Mouse (Mus musculus) kidney, embryonic 14.5 days (tissue): ENCODE results near the gene Hist1h3a. TPM values are rescaled to one million over a fixed set of nuclear protein-coding genes. Genes with fewer than 3 reads are reported as not detected.
A peak's percentile ranks its signal among the peaks of the same experiment; 100 is the strongest.

Source experiments
- ATAC-seq: fragments of 200-750 bp; cut with Nextera tagmentation; 2 replicates; pipeline ENCODE4 v1.8.0; 2017; ENCODE audit warnings: moderate number of reproducible peaks, mild to moderate bottlenecking, moderate TSS enrichment, moderate library complexity; ENCODE audit not compliant: low FRiP score, low TSS enrichment
- H3K27ac ChIP-seq: fragments of 300-500 bp; sonication (generic); 2 replicates; pipeline ENCODE4 v1.5.1; 2014; ENCODE audit warnings: low read depth, mild to moderate bottlenecking, low read length, moderate library complexity, mixed read lengths
- H3K27me3 ChIP-seq: fragments of 300-500 bp; sonication (generic); 2 replicates; pipeline ENCODE4 v1.6.1; 2014; ENCODE audit warnings: mild to moderate bottlenecking, low read length; ENCODE audit not compliant: control insufficient read depth, insufficient read depth
- H3K36me3 ChIP-seq: fragments of 300-500 bp; sonication (generic); 2 replicates; pipeline ENCODE4 v1.6.1; 2014; ENCODE audit warnings: low read length, mixed read lengths; ENCODE audit not compliant: control insufficient read depth, insufficient read depth
- H3K4me1 ChIP-seq: fragments of 300-500 bp; sonication (generic); 2 replicates; pipeline ENCODE4 v1.6.1; 2014; ENCODE audit warnings: low read length, mixed read lengths; ENCODE audit not compliant: control insufficient read depth, insufficient read depth
- H3K4me2 ChIP-seq: fragments of 300-500 bp; sonication (generic); replicated peaks from 2 replicates; pipeline ENCODE4 v1.6.1; 2014; ENCODE audit warnings: low read depth, mild to moderate bottlenecking, low read length
- H3K4me3 ChIP-seq: fragments of 300-500 bp; sonication (generic); 2 replicates; pipeline ENCODE4 v1.5.1; 2014; ENCODE audit warnings: mild to moderate bottlenecking, low read length
- H3K9ac ChIP-seq: fragments of 300-500 bp; sonication (generic); 2 replicates; pipeline ENCODE4 v1.6.1; 2014; ENCODE audit warnings: low read depth, mild to moderate bottlenecking, low read length, moderate library complexity
- H3K9me3 ChIP-seq: fragments of 300-500 bp; sonication (generic); 2 replicates; pipeline ENCODE4 v1.6.1; 2016; ENCODE audit warnings: low read length; ENCODE audit not compliant: control insufficient read depth
- WGBS: fragments of 180-500 bp; shearing (Covaris S2); extraction: QIAGEN DNeasy Blood & Tissue Kit; methylation state at CpG from one replicate; pipeline ENCODE4 v1.1.7; 2014; 5-methylcytosine and 5-hydroxymethylcytosine counted together
- polyA plus RNA-seq: library from polyadenylated mRNA; unstranded; fragments of >200 nt; fragmentation: Nextera tagmentation; extraction: Ambion mirVana; gene quantifications from 2 replicates; pipeline ENCODE4 v1.2.1, GENCODE M21; 2014

Hist1h3a gene
- polyA plus RNA-seq, 1 experiment from 2014 or later = 8.8 TPM

DNA sequence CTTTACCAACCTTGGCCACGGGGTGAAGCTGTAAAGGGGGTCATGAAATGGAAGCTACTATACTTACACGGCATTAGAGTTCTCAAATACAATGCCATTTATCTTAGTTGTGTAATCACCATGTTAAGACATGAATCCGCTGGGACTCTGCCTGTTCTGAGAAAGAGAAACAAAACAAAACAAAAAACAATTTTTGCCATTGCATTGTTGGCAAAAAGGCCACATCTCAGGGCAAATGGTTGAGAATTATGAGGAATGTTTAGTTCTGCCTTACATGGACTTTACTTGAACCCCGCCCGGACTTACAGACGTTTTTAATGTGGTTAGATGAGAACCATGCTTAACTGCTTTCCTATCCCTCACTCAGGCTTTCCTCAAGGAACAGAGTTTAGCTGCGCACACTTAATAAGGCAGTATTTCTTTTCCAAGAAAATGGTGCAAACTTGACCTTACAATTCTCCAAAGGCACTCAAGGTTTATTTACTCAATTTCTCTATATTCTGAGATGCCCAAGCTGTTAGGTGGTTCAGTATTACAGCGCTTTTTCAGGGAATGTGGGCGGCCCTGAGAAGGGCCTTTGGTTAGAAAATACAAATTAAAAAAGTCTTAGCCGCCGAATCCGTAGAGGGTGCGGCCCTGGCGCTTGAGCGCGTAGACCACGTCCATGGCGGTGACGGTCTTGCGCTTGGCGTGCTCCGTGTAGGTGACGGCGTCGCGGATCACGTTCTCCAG lies 1.8 kb downstream of the Hist1h3a start:
- Histone ChIP-seq H3K4me1 (peaks cover 20% of the 10 kb centered on the region; the same call in 1 of the 2 replicates), H3K4me2 (peak overlapping the region; percentile 52), H3K4me3 (peak overlapping the region; percentile 38), H3K36me3 (no peaks in the 10 kb centered on the region), H3K9ac (peak overlapping the region; percentile 70), H3K9me3 (no peaks in the 10 kb centered on the region), H3K27ac (peak overlapping the region; percentile 90), H3K27me3 (no peaks in the 10 kb centered on the region)
- ATAC-seq = 0 out of 2 replicates have a peak, but pooled peaks have one; percentile 0
- 2% methylated on average over 20 of the region's 27 CpGs for WGBS

DNA sequence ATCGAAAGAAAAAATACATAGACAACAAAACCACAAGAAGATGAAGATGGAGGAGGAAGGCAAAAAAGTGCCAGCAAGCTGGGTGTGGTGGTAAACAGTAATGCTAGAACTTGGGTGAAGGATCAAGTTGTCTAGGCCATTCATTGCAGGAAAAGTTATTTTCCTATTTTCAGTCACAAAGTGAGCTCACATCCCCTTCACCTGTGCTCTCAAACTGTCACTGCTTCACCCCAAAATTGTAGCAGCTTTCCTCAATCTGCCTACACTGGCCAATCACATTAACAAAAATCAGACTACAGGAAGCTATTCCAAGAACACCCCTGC lies 2.3 kb downstream of the Hist1h3a start:
- Histone ChIP-seq H3K4me3 (peak overlapping the region; percentile 38), H3K9ac (peak overlapping the region; percentile 70), H3K9me3 (no peaks in the 10 kb centered on the region), H3K27ac (peak overlapping the region; percentile 90), H3K36me3 (no peaks in the 10 kb centered on the region), H3K4me2 (peak overlapping the region; percentile 52), H3K27me3 (no peaks in the 10 kb centered on the region), H3K4me1 (peaks cover 20% of the 10 kb centered on the region; the same call in 1 of the 2 replicates)
- 65% methylated on average over 1 of the region's 1 CpGs for WGBS
- no peak for ATAC-seq

DNA sequence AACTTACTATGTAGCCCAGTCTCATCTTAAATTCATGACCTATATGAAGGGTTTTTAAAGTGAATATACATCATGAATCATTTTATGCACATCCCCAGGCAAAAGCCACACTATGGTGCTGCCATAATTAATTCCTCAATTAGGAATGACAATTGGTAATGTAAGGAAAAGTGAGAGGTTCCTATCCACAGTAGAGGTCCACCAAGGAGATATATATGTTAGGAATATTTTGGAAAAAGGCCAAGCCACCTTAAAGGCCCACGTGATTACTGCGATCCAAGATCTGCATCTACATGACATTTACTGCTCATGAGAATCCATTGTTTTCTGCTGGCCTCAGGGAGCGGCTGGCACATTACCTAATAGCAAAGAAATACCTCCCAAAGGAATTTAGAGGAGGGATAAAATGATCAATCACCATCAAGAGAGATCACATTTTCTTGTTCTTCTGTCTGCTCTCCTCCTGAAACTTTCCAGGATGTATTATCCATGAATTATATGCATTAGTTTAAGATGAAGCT lies 2.9 kb downstream of the Hist1h3a start:
- H3K4me3 ChIP-seq = no peak overlapping the region
- 69% methylated on average over 3 of the region's 3 CpGs for WGBS
- H3K27ac ChIP-seq = no peak overlapping the region
- no peaks in the 10 kb centered on the region for H3K27me3 ChIP-seq
- no peaks in the 10 kb centered on the region for H3K36me3 ChIP-seq
- no peak for ATAC-seq
- peaks cover 18% of the 10 kb centered on the region; the same call in 1 of the 2 replicates for H3K4me1 ChIP-seq
- no peak overlapping the region for H3K4me2 ChIP-seq
- no peak overlapping the region for H3K9ac ChIP-seq
- no peaks in the 10 kb centered on the region for H3K9me3 ChIP-seq

DNA sequence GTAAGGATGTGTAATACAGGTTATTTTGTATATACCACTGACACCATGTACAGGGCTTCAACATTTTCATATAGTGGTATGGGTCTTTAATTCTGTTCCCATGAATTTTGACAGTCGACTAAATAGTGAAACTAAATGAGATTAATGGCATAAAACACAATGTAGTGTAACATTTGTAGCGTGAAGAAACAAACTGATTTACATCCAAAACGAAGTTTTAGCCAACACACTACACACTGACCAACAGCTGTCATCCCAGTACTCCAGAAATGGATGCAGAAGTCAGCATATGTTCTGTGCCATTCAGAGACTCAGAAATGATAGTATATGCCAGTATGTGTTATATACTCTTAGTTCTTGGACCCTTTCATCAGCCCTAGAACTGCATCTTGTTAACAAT lies 4.3 kb downstream of the Hist1h3a start:
- H3K4me3 ChIP-seq = peak overlapping the region; percentile 42; the same call in 1 of the 2 replicates
- no peak for ATAC-seq
- H3K27me3 ChIP-seq = no peaks in the 10 kb centered on the region
- H3K9me3 ChIP-seq = no peaks in the 10 kb centered on the region
- 50% methylated on average over 3 of the region's 3 CpGs for WGBS
- peak overlapping the region; percentile 67 for H3K4me2 ChIP-seq
- H3K9ac ChIP-seq = peak overlapping the region; percentile 76; the same call in 1 of the 2 replicates
- H3K4me1 ChIP-seq = peaks cover 10% of the 10 kb centered on the region; the same call in 1 of the 2 replicates
- H3K27ac ChIP-seq = peak overlapping the region; percentile 57; the same call in 1 of the 2 replicates
- no peaks in the 10 kb centered on the region for H3K36me3 ChIP-seq

DNA sequence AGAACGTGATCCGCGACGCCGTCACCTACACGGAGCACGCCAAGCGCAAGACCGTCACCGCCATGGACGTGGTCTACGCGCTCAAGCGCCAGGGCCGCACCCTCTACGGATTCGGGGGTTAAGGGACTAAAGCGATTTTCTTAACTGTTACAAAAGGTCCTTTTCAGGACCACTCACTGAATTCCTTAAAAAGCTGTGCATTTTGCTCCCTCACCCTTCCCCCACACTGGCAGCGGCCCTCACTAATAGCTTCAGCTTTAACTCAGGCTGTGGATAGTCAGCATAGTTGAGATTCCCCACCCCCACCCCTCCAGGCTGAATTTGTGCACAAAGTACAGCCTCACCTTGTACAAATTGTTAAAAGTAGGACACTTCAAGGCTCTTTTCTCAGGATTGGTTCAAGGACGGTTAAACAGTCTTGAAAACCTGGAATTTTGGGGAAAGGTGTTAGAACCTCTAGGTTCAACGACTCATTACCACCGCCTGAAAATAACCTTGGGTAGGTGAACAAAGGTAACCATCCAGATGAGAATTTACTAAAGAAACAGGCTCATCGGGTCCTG lies 4.9 kb downstream of the Hist1h3a start:
- H3K27ac ChIP-seq = peak overlapping the region; percentile 95
- no peak; the same call in 1 of the 2 replicates for ATAC-seq
- peak overlapping the region; percentile 67 for H3K4me2 ChIP-seq
- H3K9me3 ChIP-seq = no peaks in the 10 kb centered on the region
- peak overlapping the region; percentile 42 for H3K4me3 ChIP-seq
- H3K27me3 ChIP-seq = no peaks in the 10 kb centered on the region
- H3K4me1 ChIP-seq = 0 out of 2 replicates have a peak, but pooled peaks cover 10% of the 10 kb centered on the region
- H3K9ac ChIP-seq = peak overlapping the region; percentile 76
- no peaks in the 10 kb centered on the region for H3K36me3 ChIP-seq
- under 1% methylated on average over 13 of the region's 23 CpGs for WGBS

DNA sequence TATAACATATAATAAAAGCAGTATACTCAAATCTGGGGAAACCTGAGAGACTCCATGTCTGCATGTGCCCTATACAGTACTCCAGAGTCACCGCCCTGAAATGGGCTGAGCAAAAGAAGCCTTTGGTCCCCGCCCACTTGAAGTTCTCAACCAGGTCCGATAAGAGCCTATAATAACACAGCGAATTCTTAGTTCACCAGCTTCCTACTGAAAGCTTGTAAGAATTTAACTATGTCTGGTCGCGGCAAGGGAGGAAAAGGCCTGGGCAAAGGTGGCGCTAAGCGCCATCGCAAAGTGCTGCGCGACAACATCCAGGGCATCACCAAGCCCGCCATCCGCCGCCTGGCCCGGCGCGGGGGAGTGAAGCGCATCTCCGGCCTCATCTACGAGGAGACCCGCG lies 5.4 kb downstream of the Hist1h3a start, which contains the start of gene Hist1h4b:
Gene Hist1h4b, plus strand, starts transcription at position 224 of the 400 bp plus-strand sequence.
- WGBS = 0% methylated on average over 17 of the region's 22 CpGs
- peak; percentile 82 for ATAC-seq
- no peaks in the 10 kb centered on the region for H3K36me3 ChIP-seq
- no peaks in the 10 kb centered on the region for H3K9me3 ChIP-seq
- 0 out of 2 replicates have a peak, but pooled peaks cover 10% of the 10 kb centered on the region for H3K4me1 ChIP-seq
- H3K9ac ChIP-seq = peak within 1 kb of the TSS; percentile 76
- peak within 1 kb of the TSS; percentile 42 for H3K4me3 ChIP-seq
- no peaks in the 10 kb centered on the region for H3K27me3 ChIP-seq
- H3K4me2 ChIP-seq = peak within 1 kb of the TSS; percentile 67
- peak within 1 kb of the TSS; percentile 95 for H3K27ac ChIP-seq

DNA sequence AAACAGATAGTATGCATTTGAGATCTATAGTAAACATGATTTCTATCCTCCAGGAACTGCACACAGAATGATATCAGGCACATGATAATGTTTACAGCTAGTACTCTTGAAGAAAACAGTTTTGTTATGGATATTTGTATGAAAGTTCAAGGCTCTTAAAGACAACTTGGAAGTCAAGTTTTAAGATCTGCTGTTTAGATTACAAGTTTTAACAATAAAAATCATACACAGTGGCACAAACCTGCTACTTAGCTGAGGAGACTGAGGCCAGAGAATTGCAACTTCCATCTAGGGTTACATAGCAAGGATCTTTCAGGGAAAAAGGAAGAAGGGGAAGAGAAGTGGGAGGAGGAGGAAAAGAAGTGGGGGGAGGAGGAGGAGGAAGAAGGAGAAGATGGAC lies 7.2 kb downstream of the Hist1h3a start:
- no peak overlapping the region for H3K4me3 ChIP-seq
- H3K4me2 ChIP-seq = no peak overlapping the region
- no peak for ATAC-seq
- H3K4me1 ChIP-seq = 0 out of 2 replicates have a peak, but pooled peaks cover 5% of the 10 kb centered on the region
- no peak overlapping the region for H3K9ac ChIP-seq
- H3K27me3 ChIP-seq = no peaks in the 10 kb centered on the region
- no peak overlapping the region for H3K27ac ChIP-seq
- H3K36me3 ChIP-seq = no peaks in the 10 kb centered on the region
- H3K9me3 ChIP-seq = no peaks in the 10 kb centered on the region

DNA sequence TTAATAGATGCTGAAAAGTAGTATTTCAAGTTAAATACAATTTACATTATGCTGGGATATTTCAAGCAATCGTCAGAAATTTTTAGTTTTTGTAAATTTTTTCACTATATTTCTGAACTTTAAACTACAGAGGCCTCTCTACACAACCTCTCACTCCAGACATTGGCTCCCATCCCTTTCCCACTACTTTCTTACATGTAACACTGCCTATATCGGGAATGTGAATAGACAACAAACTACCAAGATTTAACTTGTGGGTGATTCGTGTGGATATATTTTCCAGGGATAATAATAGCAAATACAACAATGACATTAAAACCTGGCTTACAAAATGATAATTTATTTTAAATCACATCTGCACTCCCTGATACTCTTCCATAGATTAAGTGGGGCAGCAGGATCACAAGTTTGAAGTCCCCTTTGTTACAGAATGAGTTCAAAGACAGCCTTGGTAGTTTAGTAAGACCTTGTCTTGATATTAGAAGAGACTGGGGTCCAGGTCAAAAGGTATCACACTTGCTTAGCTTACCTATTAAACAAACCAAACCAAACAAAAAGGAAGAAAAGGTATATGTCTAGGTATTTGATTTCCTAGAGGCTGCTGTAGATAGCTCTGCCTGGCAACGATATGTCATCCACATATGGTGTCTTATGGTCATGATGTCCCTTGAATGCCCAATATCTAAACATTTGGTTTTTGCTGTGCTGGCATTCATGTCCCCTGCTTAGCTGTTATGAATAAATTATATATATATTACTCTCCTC lies 8.7 kb downstream of the Hist1h3a start:
- H3K4me2 ChIP-seq = peak overlapping the region; percentile 41

More for the DNA sequence above, 8.7 kb downstream of the Hist1h3a start:
- no peak for ATAC-seq
- no peaks in the 10 kb centered on the region for H3K9me3 ChIP-seq
- WGBS = 61% methylated on average over 4 of the region's 4 CpGs
- H3K27me3 ChIP-seq = no peaks in the 10 kb centered on the region
- H3K4me3 ChIP-seq = peak overlapping the region; percentile 40
- peak overlapping the region; percentile 60; the same call in 1 of the 2 replicates for H3K9ac ChIP-seq
- H3K27ac ChIP-seq = peak overlapping the region; percentile 85
- H3K36me3 ChIP-seq = no peaks in the 10 kb centered on the region
- H3K4me1 ChIP-seq = 0 out of 2 replicates have a peak, but pooled peaks cover 3% of the 10 kb centered on the region
